Mouse (Mus musculus): Measurements from ENCODE around the gene Ccnb2.
"Not testable (repeated sequence)": the region's sequence is repeated elsewhere in the genome, so short reads cannot be mapped to it uniquely, and the experiment has no call there.

The Ccnb2 gene

GRCm38 (mm10) chr9:70421257-70422056 is at the start of gene Ccnb2:
Gene Ccnb2, minus strand, starts transcription at chr9:70421547.
- peak; percentile 90 for DNase-seq (ENCODE audit: extremely low read depth, low read depth)

GRCm38 (mm10) chr9:70463091-70463490 is 41.7 kb upstream of the Ccnb2 start:
- DNase-seq (ENCODE audit: extremely low read depth, low read depth) = not testable (repeated sequence)

GRCm38 (mm10) chr9:70452371-70452770 is 31.0 kb upstream of the Ccnb2 start:
- DNase-seq (ENCODE audit: extremely low read depth, low read depth) = peak; percentile 55

- DNase-seq (ENCODE audit: extremely low read depth, low read depth) = no peak
Observed at GRCm38 (mm10) chr9:70449072-70449471, 27.7 kb upstream of the Ccnb2 start.

- no peak for DNase-seq (ENCODE audit: extremely low read depth, low read depth)
Observed at GRCm38 (mm10) chr9:70439959-70440358, 18.6 kb upstream of the Ccnb2 start.

GRCm38 (mm10) chr9:70422661-70423060 is 1.3 kb upstream of the Ccnb2 start:
- DNase-seq (ENCODE audit: extremely low read depth, low read depth) = no peak

GRCm38 (mm10) chr9:70416412-70416811 is 4.9 kb downstream of the Ccnb2 start:
- DNase-seq (ENCODE audit: extremely low read depth, low read depth) = peak; percentile 41

GRCm38 (mm10) chr9:70413038-70413437 is 8.3 kb downstream of the Ccnb2 start:
- no peak for DNase-seq (ENCODE audit: extremely low read depth, low read depth)

- DNase-seq (ENCODE audit: extremely low read depth, low read depth) = no peak
Observed at GRCm38 (mm10) chr9:70410668-70411067, 10.7 kb downstream of the Ccnb2 start.

- DNase-seq (ENCODE audit: extremely low read depth, low read depth) = no peak
Observed at GRCm38 (mm10) chr9:70409743-70410142, 11.6 kb downstream of the Ccnb2 start.

GRCm38 (mm10) chr9:70408791-70409190 is 12.6 kb downstream of the Ccnb2 start:
- DNase-seq (ENCODE audit: extremely low read depth, low read depth) = no peak

GRCm38 (mm10) chr9:70406596-70406995 is 14.8 kb downstream of the Ccnb2 start:
- no peak for DNase-seq (ENCODE audit: extremely low read depth, low read depth)

- no peak for DNase-seq (ENCODE audit: extremely low read depth, low read depth)
Observed at GRCm38 (mm10) chr9:70401937-70402539, 19.3 kb downstream of the Ccnb2 start.

GRCm38 (mm10) chr9:70396083-70396482 is 25.3 kb downstream of the Ccnb2 start:
- DNase-seq (ENCODE audit: extremely low read depth, low read depth) = no peak

- DNase-seq (ENCODE audit: extremely low read depth, low read depth) = no peak
Observed at GRCm38 (mm10) chr9:70395617-70396016, 25.7 kb downstream of the Ccnb2 start.

- peak; percentile 66 for DNase-seq (ENCODE audit: extremely low read depth, low read depth)
Observed at GRCm38 (mm10) chr9:70392563-70392907, 28.8 kb downstream of the Ccnb2 start.

- DNase-seq (ENCODE audit: extremely low read depth, low read depth) = peak; percentile 74
Observed at GRCm38 (mm10) chr9:70391660-70392562, 29.4 kb downstream of the Ccnb2 start.

- no peak for DNase-seq (ENCODE audit: extremely low read depth, low read depth)
Observed at GRCm38 (mm10) chr9:70391042-70391441, 30.3 kb downstream of the Ccnb2 start.

GRCm38 (mm10) chr9:70389548-70389947 is 31.8 kb downstream of the Ccnb2 start:
- DNase-seq (ENCODE audit: extremely low read depth, low read depth) = no peak

GRCm38 (mm10) chr9:70387410-70388119 is 33.8 kb downstream of the Ccnb2 start:
- no peak for DNase-seq (ENCODE audit: extremely low read depth, low read depth)

All from MEL-GATA-1-ER (cell line).